Mouse (Mus musculus): ENCODE measurements at regions not wholly inside any gene's neighbourhood (a gene's known extent, or its start where the extent isn't known, plus 50 kb on each side); places are given as distances from the start of the nearest gene placed in this dataset.

- H3K4me3 ChIP-seq = no peak overlapping the region
- DNase-seq (ENCODE audit: low spot score) = no peak
- no peaks in the 10 kb centered on the region for H3K36me3 ChIP-seq (replicated peaks)
- 76% methylated on average over 2 of the region's 2 CpGs for WGBS
- no peaks in the 10 kb centered on the region for H3K9me3 ChIP-seq
- H3K27ac ChIP-seq (replicated peaks) = no peak overlapping the region
- H3K27me3 ChIP-seq (replicated peaks; ENCODE audit: low read depth, poor library complexity, severe bottlenecking) = no peaks in the 10 kb centered on the region
- H3K4me1 ChIP-seq = peaks cover 13% of the 10 kb centered on the region
Observed at GRCm38 (mm10) chr14:103900817-103901216, 56.6 kb upstream of the Ednrb start.

GRCm38 (mm10) chr14:103899111-103899814 lies 55.1 kb upstream of the Ednrb start:
- Histone ChIP-seq H3K36me3 (replicated peaks) (no peaks in the 10 kb centered on the region), H3K4me1 (peaks cover 13% of the 10 kb centered on the region), H3K27ac (replicated peaks) (peak overlapping the region; percentile 82), H3K27me3 (replicated peaks; ENCODE audit: low read depth, poor library complexity, severe bottlenecking) (no peaks in the 10 kb centered on the region), H3K4me3 (peak overlapping the region; percentile 49), H3K9me3 (no peaks in the 10 kb centered on the region)
- 12% methylated on average over 22 of the region's 22 CpGs for WGBS
- DNase-seq (ENCODE audit: low spot score) = peak; percentile 70

- Histone ChIP-seq H3K27me3 (replicated peaks; ENCODE audit: low read depth, poor library complexity, severe bottlenecking) (no peaks in the 10 kb centered on the region), H3K27ac (replicated peaks) (peak overlapping the region; percentile 82), H3K4me1 (peaks cover 13% of the 10 kb centered on the region), H3K9me3 (no peaks in the 10 kb centered on the region), H3K36me3 (replicated peaks) (no peaks in the 10 kb centered on the region), H3K4me3 (peak overlapping the region; percentile 49)
- peak; percentile 39 for DNase-seq (ENCODE audit: low spot score)
- WGBS = 25% methylated on average over 9 of the region's 9 CpGs
Observed at GRCm38 (mm10) chr14:103898689-103899088, 54.5 kb upstream of the Ednrb start.

- H3K9me3 ChIP-seq = no peaks in the 10 kb centered on the region
- peaks cover 13% of the 10 kb centered on the region for H3K4me1 ChIP-seq
- H3K27ac ChIP-seq (replicated peaks) = no peak overlapping the region
- DNase-seq (ENCODE audit: low spot score) = no peak
- H3K4me3 ChIP-seq = no peak overlapping the region
- H3K36me3 ChIP-seq (replicated peaks) = no peaks in the 10 kb centered on the region
- H3K27me3 ChIP-seq (replicated peaks; ENCODE audit: low read depth, poor library complexity, severe bottlenecking) = no peaks in the 10 kb centered on the region
- 96% methylated on average over 7 of the region's 7 CpGs for WGBS
Observed at GRCm38 (mm10) chr14:103895261-103895660, 51.1 kb upstream of the Ednrb start.

All from embryonic facial prominence, embryonic 10.5 days (tissue).